Mouse (Mus musculus): ENCODE measurements at regions not wholly inside any gene's neighbourhood (a gene's known extent, or its start where the extent isn't known, plus 50 kb on each side); places are given as distances from the start of the nearest gene placed in this dataset.

DNA sequence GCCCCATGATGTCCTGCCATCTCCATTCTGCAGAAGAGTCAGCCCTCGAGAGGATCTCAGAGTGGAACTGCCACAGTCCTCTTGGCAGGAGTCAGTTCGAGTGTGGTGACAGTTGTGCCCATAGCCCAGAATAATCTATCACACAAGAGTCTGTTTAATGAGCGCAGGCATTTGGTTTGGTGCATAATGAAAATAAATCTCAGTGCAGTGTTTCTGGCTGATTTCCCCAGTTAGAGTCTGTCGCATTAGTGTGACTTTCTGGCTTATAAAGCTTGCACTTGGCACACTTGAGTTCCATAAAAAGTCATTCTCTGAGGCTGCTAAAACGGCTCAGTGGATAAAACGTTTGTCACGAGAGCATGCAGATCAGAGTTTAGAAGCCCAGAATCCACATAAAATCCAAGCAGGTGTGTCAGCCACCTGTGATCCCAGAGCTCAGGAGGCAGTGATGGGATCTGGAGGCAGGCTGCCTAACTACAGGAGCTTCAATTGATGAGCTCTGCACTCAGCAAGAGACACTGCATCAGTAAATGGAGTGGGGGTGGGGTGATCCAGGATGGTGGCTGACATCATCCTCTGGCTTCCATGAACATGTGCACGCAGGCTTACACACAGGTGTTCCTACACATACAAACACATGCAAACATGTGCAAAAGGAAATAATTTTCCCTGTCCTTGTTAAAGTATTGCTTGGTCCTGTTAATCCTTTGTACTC is 578.5 kb downstream of the Plekhb2 start:
- no peak for DNase-seq (ENCODE audit: low read depth, low spot score)

DNA sequence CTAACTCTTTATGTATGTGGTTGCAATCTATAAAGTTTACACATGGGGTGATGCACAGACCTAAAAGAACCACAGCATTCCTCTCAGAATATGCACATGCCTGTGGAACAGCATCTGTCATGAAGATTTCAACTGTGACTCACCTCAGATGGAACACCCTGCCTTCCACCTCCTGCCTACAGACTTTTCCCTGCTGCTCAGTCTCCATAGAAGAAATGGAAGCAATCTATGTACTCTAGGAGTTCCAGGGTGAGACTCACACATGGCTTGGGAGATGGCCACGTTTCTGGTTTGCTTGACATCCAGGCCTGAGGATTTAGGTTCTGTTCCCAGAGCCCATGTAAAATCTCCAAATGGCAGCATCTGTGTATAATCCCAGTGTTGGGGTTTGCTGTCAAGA is 579.7 kb downstream of the Plekhb2 start:
- DNase-seq (ENCODE audit: low read depth, low spot score): no peak

DNA sequence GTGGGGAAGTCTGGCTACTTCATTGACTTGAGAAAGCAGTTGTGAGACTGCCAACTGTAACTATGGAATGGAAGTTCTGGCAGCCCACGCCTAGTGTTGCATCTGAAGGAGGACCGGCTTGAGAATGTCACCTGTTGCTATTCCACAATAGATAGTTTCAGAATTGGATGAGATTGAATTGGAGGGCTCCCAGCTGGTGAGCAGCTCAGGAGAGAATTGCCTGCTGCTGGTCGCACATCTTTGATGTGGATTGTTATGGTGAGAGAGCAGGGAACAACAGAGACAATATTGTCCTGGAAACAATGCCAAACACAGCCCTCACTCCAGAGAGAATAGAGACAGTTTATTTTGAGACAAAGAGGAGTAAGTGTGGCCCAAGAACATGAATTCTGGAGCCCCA is 585.9 kb downstream of the Plekhb2 start:
- no peak for DNase-seq (ENCODE audit: low read depth, low spot score)

DNA sequence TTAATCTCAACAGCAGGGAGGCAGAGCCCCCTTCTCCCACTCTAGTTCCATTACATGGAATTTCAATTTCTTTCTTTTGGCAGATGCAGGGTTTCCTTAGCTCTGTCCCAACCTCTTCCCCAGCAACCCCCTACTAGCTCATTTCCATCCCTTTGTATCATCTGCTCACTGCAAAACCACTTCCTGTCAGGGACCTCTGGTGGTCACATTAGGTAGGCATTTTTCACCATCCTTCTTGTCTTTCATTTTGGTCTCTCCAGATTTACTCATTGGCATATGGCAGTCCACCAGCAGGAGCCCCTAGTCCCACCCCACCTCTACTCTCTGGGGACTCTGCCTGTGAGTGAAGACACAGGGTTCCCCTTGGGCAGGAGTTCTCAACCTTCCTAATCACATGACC is 597.6 kb downstream of the Plekhb2 start:
- DNase-seq (ENCODE audit: low read depth, low spot score): no peak

DNA sequence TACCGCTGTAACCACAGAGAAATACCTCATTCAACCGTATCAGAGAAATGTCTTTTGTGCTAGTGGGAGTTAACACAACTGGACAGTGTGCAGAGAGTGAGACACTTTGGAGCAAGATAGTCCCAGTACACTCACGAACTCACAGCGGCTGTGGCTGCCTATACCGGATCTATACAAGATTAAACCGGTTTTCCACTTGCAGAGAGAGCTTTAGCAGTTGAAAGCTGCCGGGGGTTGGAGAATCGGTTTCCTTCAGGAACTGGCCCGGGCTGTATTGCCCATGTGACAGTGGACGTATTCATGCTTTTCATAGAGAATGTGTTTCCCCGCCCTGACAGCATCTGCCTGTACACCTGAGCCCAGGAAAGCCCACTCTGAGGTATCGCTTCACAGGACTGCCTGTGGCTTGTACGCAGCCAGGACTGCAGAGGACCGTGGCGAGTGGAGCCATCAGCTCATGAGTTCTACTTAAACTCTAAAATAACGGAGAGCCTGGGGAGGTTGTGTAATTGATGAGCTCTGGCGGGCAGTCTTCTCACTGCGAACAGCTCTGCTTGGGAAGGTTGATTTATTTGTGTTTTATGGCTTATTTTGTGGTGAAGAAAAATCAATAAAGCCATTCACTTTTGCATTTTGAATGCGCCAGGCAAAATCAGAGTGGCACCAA is 602.8 kb downstream of the Plekhb2 start:
- DNase-seq (ENCODE audit: low read depth, low spot score): peak; percentile 18

DNA sequence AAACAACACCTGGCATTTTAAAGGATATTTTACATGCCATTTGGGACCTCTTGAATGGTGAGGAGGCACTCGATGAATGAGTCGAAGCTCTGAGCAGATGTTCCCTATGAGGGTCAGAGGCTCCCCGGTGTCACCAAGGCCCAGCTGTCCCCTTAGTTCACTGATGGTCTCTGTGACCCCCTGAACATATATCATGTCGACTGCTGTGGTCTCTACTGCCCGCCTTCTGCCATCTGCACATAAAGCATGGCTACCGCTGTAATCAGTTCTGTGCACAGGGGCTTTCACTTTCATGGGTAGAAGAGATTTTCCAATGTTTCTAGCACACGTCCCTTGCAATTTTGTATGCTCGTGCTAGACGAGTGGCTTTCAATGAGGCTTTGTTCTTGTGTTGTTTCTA is 607.8 kb downstream of the Plekhb2 start:
- peak; percentile 78 for DNase-seq (ENCODE audit: low read depth, low spot score)

DNA sequence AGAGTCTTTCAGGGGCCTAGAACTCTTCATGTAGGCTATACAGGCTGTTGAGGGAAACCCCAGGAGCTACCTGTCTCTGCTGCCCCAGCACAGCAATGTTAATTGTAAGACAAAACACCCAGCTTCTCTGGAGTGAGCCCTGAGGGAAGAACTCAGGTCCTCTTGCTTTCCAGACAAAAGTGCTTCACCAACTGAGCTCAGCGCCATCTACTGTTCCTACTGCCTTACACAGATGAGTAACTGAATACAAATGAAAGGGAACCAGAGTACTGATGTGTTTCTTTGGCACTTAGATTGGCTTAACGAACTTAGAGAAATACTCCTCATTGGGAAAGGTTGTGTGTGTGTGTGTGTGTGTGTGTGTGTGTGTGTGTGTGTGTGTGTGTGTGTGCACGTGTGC is 603.1 kb upstream of the Hs6st1 start:
- no peak for DNase-seq (ENCODE audit: low read depth, low spot score)

DNA sequence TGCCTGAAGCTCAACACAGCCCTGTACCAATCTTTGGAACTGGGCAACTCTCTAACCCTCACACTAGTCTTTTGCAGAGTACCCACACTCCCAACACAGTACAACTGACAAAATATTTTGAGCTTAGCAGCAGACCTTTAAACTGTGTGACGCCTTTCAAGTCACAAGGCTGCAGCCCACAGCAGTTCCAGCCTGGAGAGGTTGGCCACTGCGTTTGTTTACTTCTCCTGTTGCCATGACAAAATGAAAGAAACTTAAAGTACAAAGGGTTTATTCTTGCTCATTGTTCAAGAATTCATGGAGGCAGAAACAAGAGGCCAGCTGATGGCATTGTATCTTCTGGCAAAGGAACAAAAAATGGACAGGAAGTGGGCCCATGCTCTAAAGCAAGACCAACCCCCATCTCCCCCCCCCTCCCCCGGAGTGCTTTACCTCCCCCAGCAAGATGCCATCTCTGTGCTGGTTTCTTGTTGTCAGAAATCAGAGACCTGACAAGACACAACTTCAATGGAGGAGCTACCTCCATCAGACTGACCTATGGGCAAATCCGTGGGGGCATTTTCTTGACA is 598.9 kb upstream of the Hs6st1 start:
- DNase-seq (ENCODE audit: low read depth, low spot score): peak; percentile 37

DNA sequence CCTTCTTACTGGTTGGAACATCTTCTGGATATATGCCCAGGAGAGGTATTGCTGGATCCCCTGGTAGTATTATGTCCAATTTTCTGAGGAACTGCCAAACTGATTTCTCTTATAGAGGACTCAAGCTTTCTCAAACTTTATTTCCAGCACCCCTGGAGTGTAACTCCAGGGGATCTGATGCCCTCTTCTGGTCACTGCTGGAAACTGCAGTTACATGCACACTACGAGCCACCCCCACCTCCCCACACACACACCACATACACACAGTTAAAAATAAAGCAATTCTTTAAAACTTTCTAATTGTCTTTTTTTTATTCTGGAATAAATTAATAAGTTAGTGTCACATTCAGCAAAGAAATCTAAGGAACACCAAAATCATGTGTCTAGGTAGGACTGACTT is 589.9 kb upstream of the Hs6st1 start:
- no peak for DNase-seq (ENCODE audit: low read depth, low spot score)

DNA sequence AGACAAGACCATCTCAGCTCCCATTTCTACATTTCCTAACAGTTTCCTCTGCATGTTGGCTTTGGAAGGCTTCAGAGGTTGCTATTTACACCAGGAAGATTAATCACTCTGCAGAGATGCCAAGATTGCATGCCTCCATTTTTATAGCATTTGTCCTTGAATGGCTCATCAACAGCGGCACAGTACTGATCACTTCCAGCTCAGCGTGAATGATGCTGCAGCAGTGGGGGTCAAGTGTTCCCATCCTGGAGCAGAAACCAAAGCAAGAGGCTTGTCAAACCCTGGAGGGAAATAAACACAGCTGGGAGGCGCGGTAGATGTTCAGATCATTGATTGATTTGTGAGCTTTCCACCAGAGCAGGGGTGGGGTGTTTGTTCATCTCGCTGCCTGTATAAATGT is 572.2 kb upstream of the Hs6st1 start:
- peak; percentile 10 for DNase-seq (ENCODE audit: low read depth, low spot score)

DNA sequence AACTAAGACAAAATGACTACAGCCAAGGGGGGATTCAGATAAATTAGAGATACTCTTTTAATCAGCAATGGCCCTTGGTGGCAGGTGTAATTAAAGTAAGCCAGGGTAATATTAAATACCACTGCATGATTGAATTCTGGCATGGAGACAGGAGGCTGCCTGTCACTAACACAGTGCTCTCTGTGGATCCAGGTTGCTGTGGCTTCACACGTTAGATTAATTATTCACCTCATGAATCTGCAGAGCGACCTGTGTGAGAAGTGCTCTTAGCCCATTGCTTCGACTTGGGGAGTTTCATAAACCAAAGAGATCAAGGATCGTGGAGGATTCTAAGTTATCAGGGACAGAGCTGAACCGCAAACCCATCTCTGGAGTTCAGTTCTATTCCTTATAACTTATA is 545.2 kb upstream of the Hs6st1 start:
- no peak for DNase-seq (ENCODE audit: low read depth, low spot score)

DNA sequence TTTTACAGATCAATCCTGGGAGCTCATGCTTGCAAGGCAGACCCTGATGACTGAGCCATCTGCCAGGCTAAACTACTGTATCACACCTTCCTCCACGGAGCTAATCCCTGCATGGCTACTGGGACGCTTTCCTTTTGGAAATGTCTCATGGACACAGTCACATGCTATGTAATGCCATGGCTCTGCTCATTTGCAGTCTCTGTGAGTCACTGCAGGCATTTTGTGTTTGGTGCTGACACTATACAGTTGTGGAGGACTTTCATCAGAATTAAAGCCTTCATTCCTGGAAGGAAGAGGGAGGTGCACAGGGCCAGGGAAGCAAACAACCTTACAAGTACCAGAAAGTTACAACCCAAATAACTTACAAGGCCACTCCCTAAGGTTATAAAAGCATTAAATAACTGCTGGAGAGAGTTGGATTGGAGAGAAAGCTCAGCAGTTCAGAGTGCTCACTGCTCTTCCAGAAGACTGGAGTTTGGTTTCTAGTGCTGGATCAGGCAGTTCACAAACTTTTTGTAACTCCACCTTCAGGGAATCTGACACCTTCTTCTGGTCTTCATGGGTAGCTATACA is 544.3 kb upstream of the Hs6st1 start:
- no peak for DNase-seq (ENCODE audit: low read depth, low spot score)

DNA sequence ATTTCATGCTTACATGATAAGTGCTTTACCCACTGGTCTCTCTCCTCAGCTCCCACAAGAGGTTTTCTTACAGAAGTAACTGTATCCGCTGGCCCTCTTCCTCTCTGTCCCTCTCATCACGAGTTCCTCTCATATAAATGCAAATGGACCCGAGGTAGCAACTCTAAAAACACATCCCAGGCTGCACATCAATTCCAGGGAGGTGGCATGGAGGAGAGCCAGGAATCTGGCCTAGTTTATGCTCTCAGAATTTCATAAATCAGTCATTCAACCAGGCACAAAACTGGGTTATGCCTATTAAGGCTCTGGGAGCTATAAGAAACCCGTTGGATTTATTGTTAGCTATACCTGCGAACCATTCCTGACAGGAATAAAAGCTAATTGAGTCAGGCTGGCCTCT is 543.4 kb upstream of the Hs6st1 start:
- DNase-seq (ENCODE audit: low read depth, low spot score): no peak

DNA sequence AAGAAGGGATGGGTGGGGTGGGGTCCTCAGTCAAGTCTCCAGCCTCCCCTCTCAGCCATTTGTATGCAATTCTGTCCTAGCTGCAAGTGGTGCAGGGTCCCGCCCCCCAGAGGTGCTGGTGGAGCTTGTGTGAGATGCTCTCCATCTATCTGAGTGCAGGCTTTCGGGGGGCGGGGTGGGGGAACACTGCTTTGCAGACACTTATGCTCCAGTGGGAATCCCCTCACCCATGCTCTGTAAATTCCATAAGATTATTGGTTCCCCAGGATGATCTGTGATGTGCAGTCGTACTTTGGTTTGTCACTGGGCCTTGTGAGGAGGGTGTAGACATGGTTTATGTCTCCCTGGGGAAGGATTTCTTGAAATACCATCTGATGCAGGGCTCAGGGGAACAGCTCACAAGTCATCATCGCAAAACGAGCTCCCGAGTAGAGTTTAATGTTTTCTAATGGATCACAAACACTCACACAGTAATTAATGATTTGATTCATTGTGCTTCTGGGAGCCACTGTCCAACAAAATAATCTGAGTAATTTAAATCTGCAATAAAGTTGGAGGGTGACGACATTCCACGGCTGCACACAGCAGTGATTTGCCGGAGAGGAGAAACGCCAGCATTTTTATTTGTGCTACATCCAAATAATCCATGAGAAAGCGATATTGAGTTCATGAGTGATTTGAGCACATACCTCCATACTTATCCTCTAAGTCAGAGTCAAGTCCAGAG is 540.3 kb upstream of the Hs6st1 start:
- peak; percentile 71 for DNase-seq (ENCODE audit: low read depth, low spot score)

DNA sequence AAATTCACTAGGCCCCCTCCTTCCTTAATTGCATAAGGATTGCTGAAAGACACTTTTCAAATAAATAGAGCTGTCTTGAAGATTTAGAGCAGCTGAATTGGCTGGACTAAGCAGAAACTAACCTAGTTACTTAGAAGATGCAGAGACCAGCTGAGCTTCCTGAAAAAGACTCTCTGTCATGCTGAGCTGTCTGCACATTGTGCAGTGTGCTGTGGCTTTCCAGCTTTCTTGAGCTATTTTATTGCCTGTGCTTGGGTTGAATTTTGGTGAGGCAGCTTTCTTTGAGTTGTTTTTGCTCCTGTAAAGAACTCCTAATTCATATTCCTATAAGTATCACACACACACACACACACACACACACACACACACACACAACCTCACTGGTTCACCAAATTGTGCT is 532.7 kb upstream of the Hs6st1 start:
- no peak for DNase-seq (ENCODE audit: low read depth, low spot score)

DNA sequence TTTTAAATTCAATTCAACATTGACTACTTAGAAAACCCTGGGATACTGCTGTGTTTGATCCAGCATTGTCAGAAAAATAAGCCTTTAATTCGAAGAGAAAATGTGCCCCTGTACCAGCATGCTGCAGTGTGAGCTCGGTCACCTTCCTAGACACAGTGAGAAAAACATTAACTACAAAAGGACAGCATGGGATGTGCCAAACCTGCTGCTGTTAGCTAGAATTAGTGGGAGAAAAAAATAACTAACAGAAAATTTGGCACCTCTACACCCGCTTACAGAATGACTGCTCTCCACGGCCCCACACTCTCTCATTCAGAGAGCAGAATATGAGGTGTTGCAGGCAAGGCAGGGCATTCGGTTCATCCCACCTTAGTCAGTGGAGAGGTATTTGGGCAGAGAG is 531.9 kb upstream of the Hs6st1 start:
- DNase-seq (ENCODE audit: low read depth, low spot score): no peak

DNA sequence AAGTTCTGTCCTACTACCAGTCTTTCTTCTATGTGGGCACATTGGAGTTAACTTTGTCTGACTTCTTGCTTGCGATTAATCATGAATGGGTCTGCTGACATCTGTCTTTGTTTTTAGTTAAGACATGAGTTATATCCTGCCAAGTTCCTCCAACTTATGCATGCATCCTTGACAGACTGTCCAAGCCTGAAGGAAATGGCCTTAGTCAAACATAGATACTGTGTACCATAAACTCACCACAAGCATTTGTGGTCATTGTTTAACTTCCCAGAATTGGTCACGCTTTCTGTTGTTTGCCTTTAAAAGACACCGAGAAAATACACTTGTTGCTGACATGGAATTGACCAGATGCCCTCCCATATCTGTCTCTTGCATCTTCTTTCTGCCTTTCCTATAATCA is 519.4 kb upstream of the Hs6st1 start:
- no peak for DNase-seq (ENCODE audit: low read depth, low spot score)

DNA sequence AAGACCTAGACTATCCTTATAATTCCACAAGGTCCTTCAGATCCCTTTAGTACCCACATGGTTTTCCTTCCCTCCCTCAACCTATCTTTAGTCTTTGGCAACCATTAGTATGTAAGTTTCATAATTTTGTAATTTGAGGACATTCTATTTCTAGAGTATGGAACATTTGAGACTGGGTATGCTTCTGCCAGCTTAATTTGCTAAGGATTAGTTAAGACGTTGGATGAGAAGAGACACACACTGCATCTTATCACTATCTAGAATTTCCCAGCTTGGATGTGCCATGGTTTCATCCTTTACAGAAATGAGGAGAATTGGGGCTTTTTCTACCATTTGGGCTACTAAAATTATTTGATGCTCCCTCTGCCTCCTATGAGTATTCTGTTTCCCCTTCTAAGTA is 516.7 kb upstream of the Hs6st1 start:
- no peak for DNase-seq (ENCODE audit: low read depth, low spot score)

DNA sequence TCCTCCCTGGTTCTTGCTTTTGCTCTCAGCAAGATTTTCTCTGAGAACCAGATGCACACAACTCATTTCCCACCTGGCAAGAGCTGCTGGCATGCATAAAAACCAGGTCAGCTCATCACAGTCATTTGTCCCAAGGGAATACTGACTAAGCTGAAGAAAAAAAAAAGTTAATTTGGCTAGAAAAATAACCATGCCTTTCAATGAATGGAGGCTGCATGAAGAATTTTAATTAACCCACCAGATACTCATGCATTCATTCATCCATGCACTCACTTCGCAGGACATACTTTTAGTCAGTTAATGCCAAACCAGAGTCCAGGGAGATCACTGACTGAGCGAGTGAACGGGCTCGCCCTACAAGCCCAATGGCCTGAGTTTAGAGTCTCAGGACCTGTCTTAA is 505.4 kb upstream of the Hs6st1 start:
- DNase-seq (ENCODE audit: low read depth, low spot score): no peak

DNA sequence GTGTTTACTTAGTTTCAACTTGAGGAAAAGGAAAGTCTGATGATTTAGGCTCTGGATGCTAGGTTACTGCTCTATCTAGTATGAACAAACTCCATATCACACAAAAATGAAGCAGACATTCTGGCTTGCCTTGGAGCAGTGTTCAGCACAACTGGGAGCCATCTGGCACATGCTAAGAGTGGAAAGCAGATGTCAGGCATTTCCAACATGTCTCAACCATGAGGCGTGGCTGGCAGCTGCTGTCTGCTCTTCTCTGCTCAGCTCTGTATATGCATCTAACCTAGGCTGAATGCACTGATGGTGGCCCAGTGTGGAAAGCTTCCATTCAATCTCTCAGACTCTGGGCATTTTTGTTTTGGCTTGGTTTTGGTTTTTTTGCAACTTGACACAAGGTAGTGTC is 493.0 kb upstream of the Hs6st1 start:
- DNase-seq (ENCODE audit: low read depth, low spot score): peak; percentile 20

DNA sequence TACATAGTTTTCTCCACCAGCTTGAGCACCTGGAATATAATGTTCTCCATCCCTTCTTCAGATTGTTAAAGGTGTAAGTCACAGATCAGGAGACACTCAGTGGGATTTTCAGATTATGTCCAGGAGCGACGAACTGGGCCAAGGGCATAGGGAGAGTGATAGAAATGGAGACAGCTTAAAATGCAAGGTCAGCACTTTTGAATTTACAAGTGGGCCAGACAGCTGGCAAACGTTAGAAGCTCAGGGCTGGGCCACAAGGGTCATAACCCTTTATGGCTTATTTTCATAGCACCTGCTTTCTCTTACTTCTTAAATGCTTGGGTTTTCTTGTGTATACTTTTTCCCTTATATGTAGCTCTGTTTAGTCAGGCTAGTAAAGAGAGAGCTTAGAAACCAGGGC is 488.8 kb upstream of the Hs6st1 start:
- DNase-seq (ENCODE audit: low read depth, low spot score): no peak

DNA sequence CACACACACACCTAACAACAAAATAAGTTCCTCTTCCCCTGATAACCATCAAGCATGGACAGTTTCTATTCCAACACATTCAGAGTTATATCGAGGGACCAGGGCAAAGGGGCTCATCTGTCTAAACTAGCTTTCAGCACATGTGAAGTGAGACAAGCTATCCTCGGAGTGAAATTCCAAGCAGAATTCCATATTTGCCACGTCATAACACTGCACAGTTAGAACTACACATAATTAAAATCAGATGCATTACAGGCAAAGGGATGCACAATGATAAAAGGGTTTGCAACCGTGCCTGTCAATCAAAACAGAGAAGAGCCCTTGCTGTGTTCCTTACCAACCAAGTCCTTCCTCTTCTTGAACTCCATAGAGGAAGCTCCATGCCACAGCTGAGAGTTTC is 488.2 kb upstream of the Hs6st1 start:
- DNase-seq (ENCODE audit: low read depth, low spot score): peak; percentile 18

All from mesoderm, embryonic 11.5 days (tissue).